In the genomic region with DNA sequence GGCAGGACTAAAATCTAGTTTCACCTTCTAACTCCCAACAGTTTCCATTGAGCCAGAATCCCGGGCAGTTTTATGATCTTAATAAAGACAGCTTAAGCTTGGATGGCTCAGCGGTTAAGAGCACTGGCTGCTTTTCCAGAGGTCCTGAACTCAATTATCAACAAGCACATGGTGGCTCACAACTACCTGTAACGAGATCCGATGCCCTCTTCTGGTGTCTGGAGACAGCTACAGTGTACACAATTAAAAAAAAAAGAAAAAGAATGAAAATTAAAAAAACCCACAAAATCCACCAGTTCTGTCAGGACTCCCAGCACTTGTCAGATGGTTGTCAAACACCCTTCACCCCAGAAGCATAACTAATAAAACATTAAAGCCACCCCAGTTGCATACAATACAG, we compare ENCODE assay signal across 1 mouse cellular context.
A peak's percentile ranks its signal among the peaks of the same experiment; 100 is the strongest.
TF ChIP-seq lines count a peak whose summit lies in the region.

No protein-coding gene starts in this region.

TF ChIP-seq in MEL, 35 proteins besides CTCF, POLR2A, EP300 and RAD21 (continued from another document):
- peak; percentile 83 for TF ChIP-seq ZNF384 (IDR thresholded peaks at IDR 0.05; ENCODE audit: low read depth, low read length)
- TF ChIP-seq POLR2AphosphoS2 (IDR thresholded peaks at IDR 0.05; ENCODE audit: low read length): no peak
- TF ChIP-seq ELF1 (IDR thresholded peaks at IDR 0.05; ENCODE audit: low read depth, low read length): no peak
- TF ChIP-seq SMC3 (IDR thresholded peaks at IDR 0.05; ENCODE audit: low read depth, low read length): peak; percentile 26; the same call in 1 of the 2 replicates
- TF ChIP-seq ETS1 (IDR thresholded peaks at IDR 0.05; ENCODE audit: low read depth, low read length): no peak
- TF ChIP-seq MAFK (IDR thresholded peaks at IDR 0.05; ENCODE audit: borderline replicate concordance, low read depth, low read length): no peak
- TF ChIP-seq MYC (IDR thresholded peaks at IDR 0.05; ENCODE audit: low read depth, low read length): peak; percentile 54
- no peak for TF ChIP-seq ZKSCAN1 (IDR thresholded peaks at IDR 0.05; ENCODE audit: low read depth, low read length)
- TF ChIP-seq SIN3A (IDR thresholded peaks at IDR 0.05; ENCODE audit: low read length): no peak
- no peak for TF ChIP-seq BHLHE40 (IDR thresholded peaks at IDR 0.05; ENCODE audit: borderline replicate concordance, low read depth, low read length)
- no peak for TF ChIP-seq KAT2A (conservative IDR thresholded peaks at IDR 0.05; ENCODE audit: low read depth, low read length)
- TF ChIP-seq MAZ (IDR thresholded peaks at IDR 0.05; ENCODE audit: low read depth, low read length): no peak
- no peak for TF ChIP-seq ZMIZ1 (IDR thresholded peaks at IDR 0.05; ENCODE audit: low read depth, low read length)
- no peak for TF ChIP-seq MAX (IDR thresholded peaks at IDR 0.05; ENCODE audit: low read length)
